Mouse (Mus musculus) CH12.LX (cell line): ENCODE results near the gene Hoxa13.

ENCODE experiments used
- CTCF ChIP-seq, 2 experiments: IDR thresholded peaks in 1 of 2; conservative IDR thresholded peaks in 1 of 2; 2 replicates each; pipeline ENCODE4 v1.5.1; 2011 to 2012; ENCODE audit warnings: low read depth in 2 of 2, low read length in 2 of 2, improper control_type of control experiment in 1 of 2, inconsistent platforms in 1 of 2, mild to moderate bottlenecking in 1 of 2, moderate library complexity in 1 of 2
- EP300 ChIP-seq: IDR thresholded peaks from 2 replicates; pipeline ENCODE4 v1.6.1; 2011; ENCODE audit warnings: low read length, improper control_type of control experiment
- KAT2A ChIP-seq: IDR thresholded peaks from 2 replicates; pipeline ENCODE4 v1.6.1; 2012; ENCODE audit warnings: low read length, improper control_type of control experiment, inconsistent platforms; ENCODE audit not compliant: insufficient replicate concordance
- POLR2A ChIP-seq: IDR thresholded peaks from 2 replicates; pipeline ENCODE4 v1.6.1; 2011; ENCODE audit warnings: low read depth, mild to moderate bottlenecking, improper control_type of control experiment, low read length
- TBP ChIP-seq: conservative IDR thresholded peaks from 2 replicates; pipeline ENCODE4 v1.6.1; 2011; ENCODE audit warnings: low read depth, low read length, improper control_type of control experiment
- USF1 ChIP-seq: IDR thresholded peaks from 2 replicates; pipeline ENCODE4 v1.6.1; 2014; ENCODE audit warnings: low read depth, mild to moderate bottlenecking, inconsistent platforms, low read length, improper control_type of control experiment
- ZC3H11A ChIP-seq: IDR thresholded peaks from 2 replicates; pipeline ENCODE4 v1.6.1; 2012; ENCODE audit warnings: low read depth, mild to moderate bottlenecking, inconsistent platforms, low read length, improper control_type of control experiment
- ZNF384 ChIP-seq: IDR thresholded peaks from 2 replicates; pipeline ENCODE4 v1.6.1; 2012; ENCODE audit warnings: low read depth, low read length, improper control_type of control experiment, inconsistent platforms

GRCm38 (mm10) chr6:52229558-52230416 lies 30.9 kb downstream of the Hoxa13 start:
- TF ChIP-seq ZC3H11A, result no peak
- TF ChIP-seq ZNF384, result no peak
- no peak for TF ChIP-seq CTCF (conservative IDR thresholded peaks at IDR 0.05 in 1 of 2, IDR thresholded peaks at IDR 0.05 in 1 of 2; ENCODE audit: low read depth in 2 of 2, low read length in 2 of 2)
- TF ChIP-seq USF1, result no peak
- no peak for TF ChIP-seq TBP
- no peak for TF ChIP-seq KAT2A
- TF ChIP-seq POLR2A, result no peak
- TF ChIP-seq EP300, result no peak
